Mouse (Mus musculus) heart, embryonic 13.5 days (tissue): Measurements from ENCODE around the gene Hoxc10. TPM values are rescaled to one million over a fixed set of nuclear protein-coding genes. Genes with fewer than 3 reads are reported as not detected.
A peak's percentile ranks its signal among the peaks of the same experiment; 100 is the strongest.

ENCODE experiments used
- ATAC-seq: fragments of 200-750 bp; cut with Nextera tagmentation; 2 replicates; pipeline ENCODE4 v1.8.0; 2017; ENCODE audit warnings: moderate TSS enrichment; ENCODE audit not compliant: insufficient number of reproducible peaks, low FRiP score, low TSS enrichment; ENCODE audit errors: extremely low read depth
- H3K27ac ChIP-seq: fragments of 300-500 bp; sonication (generic); replicated peaks from 2 replicates; pipeline ENCODE4 v1.5.1; 2015; ENCODE audit warnings: moderate library complexity, mild to moderate bottlenecking, inconsistent platforms
- H3K27me3 ChIP-seq: fragments of 300-500 bp; sonication (generic); replicated peaks from 2 replicates; pipeline ENCODE4 v1.6.1; 2015; ENCODE audit warnings: mild to moderate bottlenecking, inconsistent platforms
- H3K36me3 ChIP-seq: fragments of 300-500 bp; sonication (generic); 2 replicates; pipeline ENCODE4 v1.6.1; 2015; ENCODE audit warnings: mild to moderate bottlenecking, inconsistent platforms
- H3K4me1 ChIP-seq: fragments of 300-500 bp; sonication (generic); 2 replicates; pipeline ENCODE4 v1.6.1; 2015; ENCODE audit warnings: inconsistent platforms
- H3K4me2 ChIP-seq: fragments of 300-500 bp; sonication (generic); 2 replicates; pipeline ENCODE4 v1.6.1; 2015; ENCODE audit warnings: inconsistent platforms, mild to moderate bottlenecking, moderate library complexity
- H3K4me3 ChIP-seq: fragments of 300-500 bp; sonication (generic); 2 replicates; pipeline ENCODE4 v1.5.1; 2015; ENCODE audit warnings: moderate library complexity, mild to moderate bottlenecking, inconsistent platforms
- H3K9ac ChIP-seq: fragments of 300-500 bp; sonication (generic); 2 replicates; pipeline ENCODE4 v1.6.1; 2015; ENCODE audit warnings: inconsistent platforms, mild to moderate bottlenecking, moderate library complexity
- H3K9me3 ChIP-seq: fragments of 300-500 bp; sonication (generic); 2 replicates; pipeline ENCODE4 v1.6.1; 2016; ENCODE audit warnings: inconsistent platforms
- WGBS: fragments of 180-500 bp; shearing (Covaris S2); methylation state at CpG from one replicate; pipeline ENCODE4 v1.1.7; 2015; ENCODE audit warnings: mixed read lengths; 5-methylcytosine and 5-hydroxymethylcytosine counted together
- polyA plus RNA-seq: library from polyadenylated mRNA; unstranded; fragments of >200 nt; fragmentation: Nextera tagmentation; extraction: Ambion mirVana; gene quantifications from 2 replicates; pipeline ENCODE4 v1.2.1, GENCODE M21; 2015

Gene Hoxc10
- not detected in 2 replicates for polyA plus RNA-seq

GRCm38 (mm10) chr15:102966776-102967311 is at the start of gene Hoxc10:
Gene Hoxc10 (plus strand): TSS chr15:102966796.
- peak within 1 kb of the TSS; percentile 43 for H3K4me2 ChIP-seq
- H3K4me3 ChIP-seq: peak within 1 kb of the TSS; percentile 20
- ATAC-seq: no peak
- H3K27ac ChIP-seq: no peak within 1 kb of the TSS
- 3% methylated on average over 27 of the region's 27 CpGs for WGBS
- peaks cover 98% of the 10 kb centered on the region for H3K27me3 ChIP-seq
- H3K36me3 ChIP-seq: no peaks in the 10 kb centered on the region
- no peak within 1 kb of the TSS for H3K9ac ChIP-seq
- no peaks in the 10 kb centered on the region for H3K9me3 ChIP-seq
- peaks cover 5% of the 10 kb centered on the region; the same call in 1 of the 2 replicates for H3K4me1 ChIP-seq

GRCm38 (mm10) chr15:102917972-102918572 is 48.5 kb upstream of the Hoxc10 start:
- 1% methylated on average over 20 of the region's 20 CpGs for WGBS

GRCm38 (mm10) chr15:102918611-102919265 is 47.9 kb upstream of the Hoxc10 start:
- Histone ChIP-seq H3K36me3 (no peaks in the 10 kb centered on the region), H3K27me3 (peaks cover 98% of the 10 kb centered on the region), H3K4me1 (peaks cover 10% of the 10 kb centered on the region), H3K4me3 (no peak overlapping the region), H3K9me3 (no peaks in the 10 kb centered on the region), H3K4me2 (no peak overlapping the region), H3K27ac (no peak overlapping the region), H3K9ac (no peak overlapping the region)
- ATAC-seq: no peak
- 4% methylated on average over 7 of the region's 7 CpGs for WGBS

More at GRCm38 (mm10) chr15:102917972-102918572, 48.5 kb upstream of the Hoxc10 start:
- H3K9ac ChIP-seq: no peak overlapping the region
- no peak overlapping the region for H3K27ac ChIP-seq
- H3K36me3 ChIP-seq: no peaks in the 10 kb centered on the region
- no peak for ATAC-seq
- peaks cover 98% of the 10 kb centered on the region for H3K27me3 ChIP-seq
- H3K4me2 ChIP-seq: no peak overlapping the region
- H3K4me1 ChIP-seq: peaks cover 10% of the 10 kb centered on the region
- H3K9me3 ChIP-seq: no peaks in the 10 kb centered on the region
- no peak overlapping the region for H3K4me3 ChIP-seq

GRCm38 (mm10) chr15:102919336-102920180 is 47.0 kb upstream of the Hoxc10 start:
- no peak overlapping the region for H3K4me2 ChIP-seq

GRCm38 (mm10) chr15:102920619-102921018 is 46.0 kb upstream of the Hoxc10 start:
- Histone ChIP-seq H3K27me3 (peaks cover 99% of the 10 kb centered on the region), H3K27ac (no peak overlapping the region), H3K9ac (no peak overlapping the region), H3K4me2 (peak overlapping the region; percentile 60), H3K4me3 (peak overlapping the region; percentile 36), H3K36me3 (no peaks in the 10 kb centered on the region), H3K9me3 (no peaks in the 10 kb centered on the region), H3K4me1 (peaks cover 10% of the 10 kb centered on the region)
- ATAC-seq: no peak
- under 1% methylated on average over 20 of the region's 20 CpGs for WGBS

More at GRCm38 (mm10) chr15:102919336-102920180, 47.0 kb upstream of the Hoxc10 start:
- 5% methylated on average over 12 of the region's 12 CpGs for WGBS
- H3K4me1 ChIP-seq: peaks cover 10% of the 10 kb centered on the region
- H3K36me3 ChIP-seq: no peaks in the 10 kb centered on the region
- ATAC-seq: no peak
- no peak overlapping the region for H3K4me3 ChIP-seq
- H3K9me3 ChIP-seq: no peaks in the 10 kb centered on the region
- H3K27me3 ChIP-seq: peaks cover 98% of the 10 kb centered on the region
- no peak overlapping the region for H3K9ac ChIP-seq
- H3K27ac ChIP-seq: no peak overlapping the region

GRCm38 (mm10) chr15:102921053-102922011 is 45.3 kb upstream of the Hoxc10 start, which contains the start of gene Hoxc13:
Gene Hoxc13 (plus strand): TSS chr15:102921103.
- H3K9ac ChIP-seq: no peak within 1 kb of the TSS
- H3K27me3 ChIP-seq: peaks cover 99% of the 10 kb centered on the region
- H3K27ac ChIP-seq: no peak within 1 kb of the TSS
- ATAC-seq: no peak
- WGBS: 1% methylated on average over 83 of the region's 88 CpGs
- no peaks in the 10 kb centered on the region for H3K9me3 ChIP-seq
- H3K36me3 ChIP-seq: no peaks in the 10 kb centered on the region
- peaks cover 10% of the 10 kb centered on the region for H3K4me1 ChIP-seq
- peak within 1 kb of the TSS; percentile 36 for H3K4me3 ChIP-seq
- H3K4me2 ChIP-seq: peak within 1 kb of the TSS; percentile 60

- H3K36me3 ChIP-seq: no peaks in the 10 kb centered on the region
- H3K27me3 ChIP-seq: peaks cover 99% of the 10 kb centered on the region
- H3K9me3 ChIP-seq: no peaks in the 10 kb centered on the region
- H3K4me1 ChIP-seq: peaks cover 10% of the 10 kb centered on the region
- no peak overlapping the region for H3K9ac ChIP-seq
- ATAC-seq: no peak
- no peak overlapping the region for H3K27ac ChIP-seq
- WGBS: under 1% methylated on average over 24 of the region's 24 CpGs
- peak overlapping the region; percentile 36 for H3K4me3 ChIP-seq
- H3K4me2 ChIP-seq: 0 out of 2 replicates have a peak overlapping the region, but pooled peaks have one; percentile 17
Observed at GRCm38 (mm10) chr15:102922012-102922362, 44.6 kb upstream of the Hoxc10 start.

- ATAC-seq: no peak
- H3K4me2 ChIP-seq: no peak overlapping the region
Observed at GRCm38 (mm10) chr15:102922636-102923500, 43.7 kb upstream of the Hoxc10 start.

GRCm38 (mm10) chr15:102927032-102927645 is 39.5 kb upstream of the Hoxc10 start:
- no peaks in the 10 kb centered on the region for H3K4me1 ChIP-seq
- no peak overlapping the region for H3K9ac ChIP-seq
- no peaks in the 10 kb centered on the region for H3K9me3 ChIP-seq
- no peaks in the 10 kb centered on the region for H3K36me3 ChIP-seq
- under 1% methylated on average over 40 of the region's 40 CpGs for WGBS
- H3K4me2 ChIP-seq: no peak overlapping the region
- no peak overlapping the region for H3K4me3 ChIP-seq
- H3K27ac ChIP-seq: no peak overlapping the region
- H3K27me3 ChIP-seq: peaks cover 99% of the 10 kb centered on the region
- ATAC-seq: no peak

More at GRCm38 (mm10) chr15:102922636-102923500, 43.7 kb upstream of the Hoxc10 start:
- WGBS: 15% methylated on average over 6 of the region's 6 CpGs
- peaks cover 10% of the 10 kb centered on the region for H3K4me1 ChIP-seq
- H3K9ac ChIP-seq: no peak overlapping the region
- no peak overlapping the region for H3K4me3 ChIP-seq
- H3K9me3 ChIP-seq: no peaks in the 10 kb centered on the region
- H3K27me3 ChIP-seq: peaks cover 99% of the 10 kb centered on the region
- no peak overlapping the region for H3K27ac ChIP-seq
- H3K36me3 ChIP-seq: no peaks in the 10 kb centered on the region
